Comparison of ENCODE assay signal across 19 mouse cellular contexts in the genomic region with DNA sequence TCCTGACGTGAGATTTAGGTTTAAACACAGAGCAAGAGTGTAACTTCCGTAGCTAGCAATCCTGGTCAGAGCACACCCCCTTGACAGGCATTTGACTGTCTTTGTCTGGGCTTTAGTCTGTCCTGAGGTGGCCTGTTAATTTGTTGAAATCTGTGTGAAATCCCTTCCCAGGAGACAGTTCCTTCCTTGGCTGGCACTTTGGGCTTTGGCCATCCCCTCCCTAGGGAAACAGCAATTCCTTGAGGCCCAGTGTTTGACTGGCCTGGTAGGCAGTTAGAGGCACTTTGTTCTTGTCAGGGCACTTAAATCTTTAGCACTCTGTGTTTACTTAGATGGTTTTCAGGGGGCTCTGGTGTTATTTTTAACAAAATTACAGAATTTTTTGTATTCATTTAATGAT.
DNase-seq lines count a peak whose midpoint lies in the region; ATAC-seq and TF ChIP-seq lines count a peak whose summit lies in the region.
"Had no signal": no experiment of that assay in that cellular context is flagged by ENCODE, and none has a peak within 500 bp of the region (broad histone marks: within the 10 kb centered on the region; RNA-seq: fewer than 3 reads in every experiment).

No protein-coding gene starts in this region.

- H3K27ac ChIP-seq in hindbrain, postnatal 0 days, result no peak overlapping the region
- H3K27ac ChIP-seq in hindbrain, embryonic 13.5 days, result no peak overlapping the region
- no peak overlapping the region for H3K27ac ChIP-seq in ES-E14 (ENCODE audit: insufficient read depth, low read depth, low read length, poor library complexity, severe bottlenecking)
- peak overlapping the region; percentile 59 for H3K27ac ChIP-seq in brown adipose tissue, adult 24 weeks (replicated peaks; ENCODE audit: low read depth, low read length)
- H3K27ac ChIP-seq: embryonic facial prominence, embryonic 13.5 days; forebrain, embryonic 12.5 days; hindbrain, embryonic 10.5 days; hindbrain, embryonic 15.5 days had no signal

- H3K4me1 ChIP-seq in hindbrain, postnatal 0 days (ENCODE audit: insufficient read depth, low read length), result 0 out of 2 replicates have a peak, but pooled peaks cover 3% of the 10 kb centered on the region
- peaks cover 13% of the 10 kb centered on the region; the same call in 1 of the 2 replicates for H3K4me1 ChIP-seq in hindbrain, embryonic 13.5 days (replicated peaks)
- H3K4me1 ChIP-seq in ES-E14 (ENCODE audit: control insufficient read depth in 2 of 2, insufficient read depth in 2 of 2, low read length in 2 of 2, poor library complexity in 1 of 2), result peaks cover 4 to 8% of the 10 kb centered on the region in 2 experiments; a peak in 1 of 4 replicates
- peaks cover 16% of the 10 kb centered on the region for H3K4me1 ChIP-seq in brown adipose tissue, adult 24 weeks (ENCODE audit: control insufficient read depth, insufficient read depth, insufficient read length, low read length)

- ATAC-seq in hindbrain, postnatal 0 days, result no peak
- no peak for ATAC-seq in hindbrain, embryonic 13.5 days (ENCODE audit: low FRiP score)
- ATAC-seq: forebrain, embryonic 16.5 days; inflammation-experienced regulatory T-cells, adult 6 months; intestine, postnatal 0 days had no signal

- in situ Hi-C loops in ES-E14 (cut with MboI; ENCODE audit: low sequenced_read_pairs in 2 of 2, unreplicated experiment in 2 of 2), result no loop called here

- H3K4me3 ChIP-seq in hindbrain, postnatal 0 days (ENCODE audit: low read length), result no peak overlapping the region
- no peak overlapping the region for H3K4me3 ChIP-seq in hindbrain, embryonic 13.5 days
- no peak overlapping the region for H3K4me3 ChIP-seq in ES-E14 (ENCODE audit: insufficient read depth in 1 of 2, low read depth in 1 of 2, low read length in 2 of 2, poor library complexity in 1 of 2, severe bottlenecking in 1 of 2)
- no peak overlapping the region for H3K4me3 ChIP-seq in brown adipose tissue, adult 24 weeks (ENCODE audit: insufficient read depth, low read depth, low read length)
- H3K4me3 ChIP-seq: embryonic facial prominence, embryonic 13.5 days; forebrain, embryonic 12.5 days; hindbrain, embryonic 10.5 days; hindbrain, embryonic 15.5 days had no signal

- no peak overlapping the region for H3K4me2 ChIP-seq in hindbrain, postnatal 0 days (ENCODE audit: low read depth, low read length)
- H3K4me2 ChIP-seq in hindbrain, embryonic 13.5 days, result no peak overlapping the region
- H3K4me2 ChIP-seq: embryonic facial prominence, embryonic 13.5 days; forebrain, embryonic 12.5 days; hindbrain, embryonic 15.5 days had no signal

- 50% methylated on average over 2 of the region's 2 CpGs for WGBS in hindbrain, postnatal 0 days
- WGBS in hindbrain, embryonic 13.5 days, result 61% methylated on average over 2 of the region's 2 CpGs

- H3K36me3 ChIP-seq in hindbrain, postnatal 0 days (ENCODE audit: insufficient read depth, low read length), result 0 out of 2 replicates have a peak, but pooled peaks cover 3% of the 10 kb centered on the region
- peaks cover 5% of the 10 kb centered on the region for H3K36me3 ChIP-seq in hindbrain, embryonic 13.5 days
- no peaks in the 10 kb centered on the region for H3K36me3 ChIP-seq in ES-E14 (ENCODE audit: control insufficient read depth, insufficient read depth, low read length, poor library complexity, severe bottlenecking)

- no peak for TF ChIP-seq CTCF in hindbrain, postnatal 0 days (IDR thresholded peaks at IDR 0.05; ENCODE audit: low read depth)

- no peaks in the 10 kb centered on the region for H3K27me3 ChIP-seq in hindbrain, postnatal 0 days (ENCODE audit: insufficient read depth, low read length)
- no peaks in the 10 kb centered on the region for H3K27me3 ChIP-seq in hindbrain, embryonic 13.5 days
- H3K27me3 ChIP-seq: embryonic facial prominence, embryonic 13.5 days; forebrain, embryonic 12.5 days; hindbrain, embryonic 15.5 days had no signal

- 0 out of 2 replicates have a peak overlapping the region, but pooled peaks have one; percentile 13 for H3K9ac ChIP-seq in hindbrain, postnatal 0 days (replicated peaks; ENCODE audit: low read length)
- H3K9ac ChIP-seq in hindbrain, embryonic 13.5 days, result no peak overlapping the region
- H3K9ac ChIP-seq in ES-E14 (ENCODE audit: insufficient read depth, low read depth, low read length, poor library complexity, severe bottlenecking), result peak overlapping the region; percentile 1; the same call in 1 of the 2 replicates
- H3K9ac ChIP-seq: embryonic facial prominence, embryonic 13.5 days; forebrain, embryonic 12.5 days; hindbrain, embryonic 15.5 days had no signal

- no peaks in the 10 kb centered on the region for H3K9me3 ChIP-seq in hindbrain, postnatal 0 days (ENCODE audit: low read length)
- no peaks in the 10 kb centered on the region for H3K9me3 ChIP-seq in hindbrain, embryonic 13.5 days
- no peaks in the 10 kb centered on the region for H3K9me3 ChIP-seq in ES-E14 (ENCODE audit: control insufficient read depth, insufficient read depth, low read depth, low read length)
- H3K9me3 ChIP-seq: embryonic facial prominence, embryonic 13.5 days; hindbrain, embryonic 10.5 days; hindbrain, embryonic 15.5 days had no signal

- DNase-seq in adrenal gland, postnatal 10 days, result peak; percentile 62
- no peak for DNase-seq in adrenal gland, postnatal 25 days
- DNase-seq in hindbrain, postnatal 0 days (ENCODE audit: low spot score), result peak; percentile 12
- DNase-seq in ES-E14 (ENCODE audit: low read depth, low spot score), result no peak
- DNase-seq in layer of hippocampus, adult 9-11 months, result no peak
- no peak for DNase-seq in gastrocnemius, adult 18-20 months (ENCODE audit: low spot score)
- DNase-seq: cerebellum, adult 18-20 months; cerebellum, adult 9-11 months; cerebellum, postnatal 36 days; gastrocnemius, postnatal 25 days had no signal

TF ChIP-seq in ES-E14, 5 proteins besides CTCF, POLR2A, EP300 and RAD21:
- TF ChIP-seq ZNF384 (IDR thresholded peaks at IDR 0.05; ENCODE audit: low read depth, low read length) (no peak), CHD2 (IDR thresholded peaks at IDR 0.05; ENCODE audit: low read depth, low read length) (no peak), MAFK (IDR thresholded peaks at IDR 0.05; ENCODE audit: insufficient read depth, low read depth, low read length) (no peak), ZC3H11A (IDR thresholded peaks at IDR 0.05; ENCODE audit: borderline replicate concordance, low read depth, low read length) (no peak), HCFC1 (IDR thresholded peaks at IDR 0.05; ENCODE audit: borderline replicate concordance, insufficient read depth, low read length) (no peak)

Comparison
In these comparisons a context has a peak if more than half of its experiments do, and no peak if none do; other contexts are left out.
1. DNase-seq: peak in adrenal gland, postnatal 10 days (single experiment) and hindbrain, postnatal 0 days (single experiment); none in adrenal gland, postnatal 25 days (single experiment), ES-E14 (single experiment), layer of hippocampus, adult 9-11 months (single experiment) and gastrocnemius, adult 18-20 months (single experiment).